Mouse (Mus musculus) kidney, postnatal 0 days (tissue): ENCODE measurements around the gene Vps52. TPM values are rescaled to one million over a fixed set of nuclear protein-coding genes. Genes with fewer than 3 reads are reported as not detected.
A peak's percentile ranks its signal among the peaks of the same experiment; 100 is the strongest.
"Not testable (repeated sequence)": the region's sequence is repeated elsewhere in the genome, so short reads cannot be mapped to it uniquely, and the experiment has no call there.

Experiments used
- ATAC-seq: fragments of 200-750 bp; cut with Nextera tagmentation; replicated peaks from 2 replicates; pipeline ENCODE4 v1.8.0; 2017; ENCODE audit warnings: low read depth, moderate number of reproducible peaks, moderate TSS enrichment, moderate library complexity; ENCODE audit not compliant: low FRiP score
- DNase-seq: peaks from one replicate; pipeline ENCODE4 v3.0.0-alpha.2; 2016; ENCODE audit warnings: low spot score
- H3K27ac ChIP-seq: fragments of 300-500 bp; sonication (generic); 2 replicates; pipeline ENCODE4 v1.5.1; 2014; ENCODE audit warnings: mild to moderate bottlenecking
- H3K27me3 ChIP-seq: fragments of 300-500 bp; sonication (generic); 2 replicates; pipeline ENCODE4 v1.6.1; 2014; ENCODE audit warnings: low read length, mixed read lengths; ENCODE audit not compliant: insufficient read depth
- H3K36me3 ChIP-seq: fragments of 300-500 bp; sonication (generic); 2 replicates; pipeline ENCODE4 v1.6.1; 2014; ENCODE audit warnings: low read length, mixed read lengths; ENCODE audit not compliant: insufficient read depth
- H3K4me1 ChIP-seq: fragments of 300-500 bp; sonication (generic); replicated peaks from 2 replicates; pipeline ENCODE4 v1.6.1; 2014; ENCODE audit warnings: antibody characterized with exemption, low read length, mixed read lengths; ENCODE audit not compliant: insufficient read depth
- H3K4me2 ChIP-seq: fragments of 300-500 bp; sonication (generic); 2 replicates; pipeline ENCODE4 v1.6.1; 2014; ENCODE audit warnings: mild to moderate bottlenecking, low read length, moderate library complexity, mixed read lengths
- H3K4me3 ChIP-seq: fragments of 300-500 bp; sonication (generic); replicated peaks from 2 replicates; pipeline ENCODE4 v1.5.1; 2014; ENCODE audit warnings: low read depth, low read length
- H3K9ac ChIP-seq: fragments of 300-500 bp; sonication (generic); 2 replicates; pipeline ENCODE4 v1.6.1; 2014; ENCODE audit warnings: low read depth, low read length
- H3K9me3 ChIP-seq: fragments of 300-500 bp; sonication (generic); replicated peaks from 2 replicates; pipeline ENCODE4 v1.6.1; 2016; ENCODE audit warnings: low read length, inconsistent platforms, mixed read lengths
- CTCF ChIP-seq: IDR thresholded peaks from 2 replicates; pipeline ENCODE4 v1.5.1; 2016; ENCODE audit warnings: antibody characterized with exemption, low read depth, mild to moderate bottlenecking, moderate library complexity
- WGBS: fragments of 180-500 bp; shearing (Covaris S2); extraction: QIAGEN DNeasy Blood & Tissue Kit; methylation state at CpG from one replicate; pipeline ENCODE4 v1.1.7; 2014; 5-methylcytosine and 5-hydroxymethylcytosine counted together
- polyA plus RNA-seq: library from polyadenylated mRNA; unstranded; fragments of >200 nt; fragmentation: Nextera tagmentation; extraction: Ambion mirVana; gene quantifications from 2 replicates; pipeline ENCODE4 v1.2.1, GENCODE M21; 2015

The Vps52 gene
- polyA plus RNA-seq, 1 experiment from 2014 or later: 37.7 TPM

- TF ChIP-seq CTCF: no peak
- ATAC-seq: peak; percentile 38
- Histone ChIP-seq H3K27ac (no peak overlapping the region), H3K27me3 (no peaks in the 10 kb centered on the region), H3K4me3 (peak overlapping the region; percentile 64), H3K36me3 (no peaks in the 10 kb centered on the region), H3K4me2 (peak overlapping the region; percentile 99), H3K4me1 (no peaks in the 10 kb centered on the region), H3K9ac (peak overlapping the region; percentile 47), H3K9me3 (no peaks in the 10 kb centered on the region)
- 2% methylated on average over 83 of the region's 87 CpGs for WGBS
- no peak for DNase-seq
These were observed 43.9 kb downstream of the Vps52 start for GRCm38 (mm10) chr17:33999341-34000149.

DNA sequence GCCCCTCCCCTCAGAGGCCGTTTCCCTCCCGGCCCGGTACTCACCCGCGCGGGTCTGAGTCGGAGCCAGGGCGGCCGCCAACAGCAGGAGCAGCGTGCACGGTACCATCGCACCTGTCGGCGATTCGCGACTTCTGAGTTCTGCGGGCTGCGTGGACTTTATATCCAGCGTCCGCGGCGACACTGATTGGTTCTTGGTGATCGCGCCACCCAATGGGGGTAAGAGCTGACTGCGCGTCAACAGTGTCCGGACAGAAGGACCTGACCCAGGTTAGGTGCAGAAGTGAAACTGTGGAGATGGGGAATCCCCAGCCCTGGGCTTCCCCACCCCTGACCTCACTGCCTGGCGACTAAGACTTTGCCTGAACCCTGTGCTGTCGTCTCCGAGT is 44.5 kb downstream of the Vps52 start, which contains the start of gene H2-K1:
H2-K1 (minus strand) TSS at position 198 of the 388 bp plus-strand sequence.
- Histone ChIP-seq H3K4me2 (peak within 1 kb of the TSS; percentile 99), H3K27ac (no peak within 1 kb of the TSS), H3K4me3 (peak within 1 kb of the TSS; percentile 64), H3K9me3 (no peaks in the 10 kb centered on the region), H3K4me1 (no peaks in the 10 kb centered on the region), H3K9ac (peak within 1 kb of the TSS; percentile 47), H3K36me3 (no peaks in the 10 kb centered on the region), H3K27me3 (no peaks in the 10 kb centered on the region)
- TF ChIP-seq CTCF: no peak
- DNase-seq (peak; percentile 85), ATAC-seq (peak; percentile 93)
- WGBS: 0% methylated on average over 26 of the region's 30 CpGs

- not testable (repeated sequence) for H3K4me1 ChIP-seq, H3K4me2 ChIP-seq, H3K9ac ChIP-seq
These were observed 45.2 kb downstream of the Vps52 start for GRCm38 (mm10) chr17:34000796-34001195.

DNA sequence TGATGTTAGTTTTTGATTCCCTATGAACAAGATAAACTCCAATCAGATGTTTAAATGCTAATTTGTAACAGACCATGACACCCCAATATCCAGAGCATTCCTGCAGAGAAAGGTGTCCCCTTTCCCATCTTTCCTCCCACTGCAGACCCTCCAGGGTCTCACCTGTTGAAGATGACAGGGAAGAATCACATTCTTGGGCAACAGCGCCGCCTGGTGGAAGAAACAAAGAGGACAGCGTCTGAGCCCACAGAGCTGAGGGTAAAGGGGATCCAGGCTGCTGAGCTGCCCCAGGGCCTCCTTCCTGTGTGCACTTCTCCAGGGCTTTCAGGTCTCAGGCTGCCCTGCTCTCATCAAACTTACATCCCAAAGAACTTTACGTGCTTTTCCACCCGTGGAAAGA is 47.8 kb downstream of the Vps52 start:
- peak; percentile 83 for TF ChIP-seq CTCF
- ATAC-seq: no peak
- Histone ChIP-seq H3K4me2 (no peak overlapping the region), H3K9me3 (no peaks in the 10 kb centered on the region), H3K36me3 (no peaks in the 10 kb centered on the region), H3K27ac (no peak overlapping the region), H3K27me3 (no peaks in the 10 kb centered on the region), H3K4me3 (no peak overlapping the region), H3K9ac (no peak overlapping the region), H3K4me1 (no peaks in the 10 kb centered on the region)
- no peak for DNase-seq
- WGBS: 5% methylated on average over 5 of the region's 5 CpGs

More at GRCm38 (mm10) chr17:34000796-34001195, 45.2 kb downstream of the Vps52 start:
- H3K27me3 ChIP-seq, H3K4me3 ChIP-seq, H3K27ac ChIP-seq, H3K36me3 ChIP-seq, DNase-seq, H3K9me3 ChIP-seq, ATAC-seq: not testable (repeated sequence)
- WGBS: 40% methylated on average over 2 of the region's 2 CpGs

DNA sequence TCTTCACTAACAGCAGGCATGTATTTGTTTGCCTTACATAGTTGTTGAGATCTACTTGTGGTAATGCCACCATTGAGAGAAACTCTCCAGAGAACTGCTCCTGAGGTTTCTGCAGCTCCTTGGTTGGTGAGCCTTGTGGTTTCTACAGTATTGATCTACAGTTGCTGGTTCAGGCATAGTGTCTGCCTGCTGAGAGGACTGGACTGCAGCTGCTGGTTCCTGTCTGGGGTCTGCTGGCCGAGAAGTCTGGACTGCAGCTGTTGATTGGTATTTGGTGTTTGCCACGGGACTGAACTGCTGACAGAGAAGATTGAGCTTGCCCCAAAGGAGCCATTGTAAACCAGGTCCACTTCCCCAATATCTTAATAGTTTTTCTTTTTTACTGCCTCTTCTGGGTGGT is 51.0 kb downstream of the Vps52 start:
- TF ChIP-seq CTCF: no peak
- WGBS: 58% methylated on average over 2 of the region's 2 CpGs

DNA sequence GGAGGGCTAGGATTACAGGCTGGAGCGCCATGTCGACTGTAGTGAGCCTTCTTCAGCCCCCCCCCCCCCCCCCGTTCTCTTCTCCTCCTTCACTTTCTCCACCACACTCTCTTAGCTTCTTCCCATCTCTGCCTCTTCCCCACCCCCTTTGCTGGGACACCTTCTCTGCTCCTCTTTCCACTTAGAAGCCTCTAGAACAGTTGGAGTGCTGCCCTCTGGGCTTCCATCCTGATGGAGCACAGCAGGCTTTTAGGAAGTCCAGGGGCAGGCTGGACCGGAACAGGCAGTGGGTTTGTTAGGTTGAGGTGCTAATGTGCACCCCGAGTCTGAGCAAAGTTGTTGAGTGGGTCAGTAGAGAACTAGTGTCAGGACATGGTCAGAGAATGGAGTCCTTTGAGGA is 54.5 kb downstream of the Vps52 start:
- Histone ChIP-seq H3K9me3 (no peaks in the 10 kb centered on the region), H3K4me3 (no peak overlapping the region), H3K36me3 (no peaks in the 10 kb centered on the region), H3K27ac (no peak overlapping the region), H3K9ac (no peak overlapping the region), H3K4me1 (no peaks in the 10 kb centered on the region), H3K4me2 (no peak overlapping the region), H3K27me3 (no peaks in the 10 kb centered on the region)
- 75% methylated on average over 5 of the region's 5 CpGs for WGBS
- no peak for TF ChIP-seq CTCF
- DNase-seq: no peak
- ATAC-seq: no peak

More for the DNA sequence above, 51.0 kb downstream of the Vps52 start:
- Histone ChIP-seq H3K9me3 (no peaks in the 10 kb centered on the region), H3K4me3 (no peak overlapping the region), H3K27me3 (no peaks in the 10 kb centered on the region), H3K27ac (no peak overlapping the region), H3K36me3 (no peaks in the 10 kb centered on the region), H3K9ac (no peak overlapping the region), H3K4me1 (no peaks in the 10 kb centered on the region), H3K4me2 (no peak overlapping the region)
- ATAC-seq: no peak
- DNase-seq: no peak

DNA sequence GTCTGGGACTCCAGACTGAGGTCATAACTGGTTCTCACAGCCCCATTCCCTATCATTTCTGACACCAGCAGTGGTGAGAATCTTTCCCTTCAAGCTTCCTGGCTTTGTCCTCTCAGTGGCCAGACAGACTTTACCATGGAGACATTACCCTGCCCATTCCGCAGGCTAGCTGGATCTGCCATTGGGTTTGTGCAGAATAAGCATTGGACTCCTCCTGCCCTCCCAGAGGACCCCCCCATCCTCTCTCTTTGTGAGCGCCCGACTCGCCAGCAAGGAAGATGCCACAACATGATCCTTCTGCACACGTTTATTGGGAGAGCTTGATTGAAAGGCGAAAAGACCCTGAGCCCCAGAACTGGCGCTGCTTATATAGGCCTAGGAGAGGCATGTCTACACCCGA is 57.8 kb downstream of the Vps52 start:
- ATAC-seq (no peak), DNase-seq (no peak)
- Histone ChIP-seq H3K9me3 (no peaks in the 10 kb centered on the region), H3K27me3 (no peaks in the 10 kb centered on the region), H3K27ac (no peak overlapping the region), H3K36me3 (no peaks in the 10 kb centered on the region), H3K4me1 (no peaks in the 10 kb centered on the region), H3K9ac (no peak overlapping the region), H3K4me3 (no peak overlapping the region), H3K4me2 (no peak overlapping the region)
- WGBS: 93% methylated on average over 8 of the region's 8 CpGs
- no peak for TF ChIP-seq CTCF

Other genes with a start within 250 kb of the Vps52 start
- gene March2, start 237.1 kb upstream of the Vps52 start, polyA plus RNA-seq: 61.7 and 64.9 TPM in 2 replicates
- 207 and 216 TPM in 2 replicates for gene Rab11b, start 195.3 kb upstream of the Vps52 start, polyA plus RNA-seq
- gene Angptl4, start 174.0 kb upstream of the Vps52 start, polyA plus RNA-seq: 51.4 and 58.9 TPM in 2 replicates
- 57.5 and 70.4 TPM in 2 replicates for gene Kank3, start 145.3 kb upstream of the Vps52 start, polyA plus RNA-seq
- 1,262 and 1,465 TPM in 2 replicates for gene Rps28, start 131.2 kb upstream of the Vps52 start, polyA plus RNA-seq
- gene Ndufa7, start 131.2 kb upstream of the Vps52 start, polyA plus RNA-seq: 574 and 620 TPM in 2 replicates
- 101 and 109 TPM in 2 replicates for gene Cd320, start 112.7 kb upstream of the Vps52 start, polyA plus RNA-seq
- gene Gm7029, start 82.0 kb upstream of the Vps52 start, polyA plus RNA-seq: not detected in 2 replicates
- gene Kifc1, start 65.2 kb upstream of the Vps52 start, polyA plus RNA-seq: 3.4 TPM in 2 replicates
- 0.29 TPM in 1 of 2 replicates, not detected in the other for gene Platr17, start 50.7 kb upstream of the Vps52 start, polyA plus RNA-seq
- gene Daxx, start 46.4 kb upstream of the Vps52 start, polyA plus RNA-seq: 33.4 and 39.5 TPM in 2 replicates
- 50.6 and 53.2 TPM in 2 replicates for gene Tapbp, start 39.9 kb upstream of the Vps52 start, polyA plus RNA-seq
- 19.8 TPM in 2 replicates for gene Zbtb22, start 39.9 kb upstream of the Vps52 start, polyA plus RNA-seq
- gene Rgl2, start 26.3 kb upstream of the Vps52 start, polyA plus RNA-seq: 22.2 TPM in 2 replicates
- 147 and 150 TPM in 2 replicates for gene Pfdn6, start 15.5 kb upstream of the Vps52 start, polyA plus RNA-seq
- gene Wdr46, start 15.2 kb upstream of the Vps52 start, polyA plus RNA-seq: 20.1 and 20.3 TPM in 2 replicates
- gene B3galt4, start 4.3 kb upstream of the Vps52 start, polyA plus RNA-seq: 6.7 and 8.1 TPM in 2 replicates
- gene Rps18, start 189 bp downstream of the Vps52 start, polyA plus RNA-seq: 2,059 and 2,304 TPM in 2 replicates
- 76.0 and 82.2 TPM in 2 replicates for gene H2-K1, start 44.5 kb downstream of the Vps52 start, polyA plus RNA-seq
- 17.9 and 23.3 TPM in 2 replicates for gene Ring1, start 68.9 kb downstream of the Vps52 start, polyA plus RNA-seq
- gene H2-Ke6, start 72.2 kb downstream of the Vps52 start, polyA plus RNA-seq: 64.9 and 65.7 TPM in 2 replicates
- 149 and 165 TPM in 2 replicates for gene Slc39a7, start 75.9 kb downstream of the Vps52 start, polyA plus RNA-seq
- 42.3 and 46.1 TPM in 2 replicates for gene Rxrb, start 76.0 kb downstream of the Vps52 start, polyA plus RNA-seq
- 1.4 and 1.6 TPM in 2 replicates for gene Col11a2, start 83.6 kb downstream of the Vps52 start, polyA plus RNA-seq
- 0.83 and 0.95 TPM in 2 replicates for gene H2-Oa, start 136.5 kb downstream of the Vps52 start, polyA plus RNA-seq
- gene H2-DMa, start 163.7 kb downstream of the Vps52 start, polyA plus RNA-seq: 18.6 and 20.6 TPM in 2 replicates
- 90.2 and 100 TPM in 2 replicates for gene Brd2, start 166.8 kb downstream of the Vps52 start, polyA plus RNA-seq
- gene H2-DMb2, start 187.5 kb downstream of the Vps52 start, polyA plus RNA-seq: 15.3 and 19.4 TPM in 2 replicates
- 12.9 and 13.5 TPM in 2 replicates for gene H2-DMb1, start 197.3 kb downstream of the Vps52 start, polyA plus RNA-seq
- 8.5 and 8.8 TPM in 2 replicates for gene Tap1, start 231.7 kb downstream of the Vps52 start, polyA plus RNA-seq
- gene Psmb9, start 232.0 kb downstream of the Vps52 start, polyA plus RNA-seq: 5.9 TPM in 2 replicates
- 17.7 and 21.6 TPM in 2 replicates for gene Psmb8, start 241.9 kb downstream of the Vps52 start, polyA plus RNA-seq
- gene Tap2, start 247.7 kb downstream of the Vps52 start, polyA plus RNA-seq: 8.8 TPM in 2 replicates